Mouse (Mus musculus): Measurements from ENCODE around the gene Rabgap1l.

GRCm38 (mm10) chr1:160834446-160834845 is 41.4 kb upstream of the Rabgap1l start:
- TF ChIP-seq CTCF (conservative IDR thresholded peaks at IDR 0.05; ENCODE audit: low read length) = no peak
- TF ChIP-seq POU5F1 (IDR thresholded peaks at IDR 0.05; ENCODE audit: borderline replicate concordance, low read length) = no peak
- no peak for TF ChIP-seq NANOG (IDR thresholded peaks at IDR 0.05; ENCODE audit: borderline replicate concordance, low read length)

Measured in E14TG2a.4 (cell line).